Comparison of ENCODE assay signal across 8 mouse cellular contexts in the genomic region with DNA sequence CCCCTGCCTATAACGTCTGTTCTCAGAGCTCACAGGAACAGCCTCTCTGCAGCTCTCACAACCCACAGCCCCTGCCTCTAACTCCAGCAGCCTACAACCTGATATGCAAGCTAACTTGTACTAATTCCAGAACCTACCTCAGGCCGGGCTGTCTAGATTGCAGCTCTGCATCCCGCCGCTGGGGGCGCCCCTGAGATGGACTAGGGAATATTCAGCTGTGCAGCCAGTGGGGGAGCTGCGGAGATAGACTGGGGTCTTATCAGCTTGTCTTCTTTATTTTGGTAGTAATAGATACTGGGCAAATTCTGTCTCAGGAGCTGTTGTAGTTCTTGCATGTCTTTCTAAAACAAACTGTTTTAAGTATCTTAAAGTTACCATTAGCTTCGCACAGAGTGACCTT.
DNase-seq lines count a peak whose midpoint lies in the region; ATAC-seq and TF ChIP-seq lines count a peak whose summit lies in the region.

No protein-coding gene starts in this region.

- H3K79me2 ChIP-seq in liver, adult 2 months (ENCODE audit: control insufficient read depth, insufficient read depth, low read length): no peaks in the 10 kb centered on the region

- no peak for TF ChIP-seq POLR2A in liver, adult 2 months (IDR thresholded peaks at IDR 0.05; ENCODE audit: extremely low read depth, insufficient read depth, low read length)
- no peak for TF ChIP-seq POLR2A in spleen, adult 2 months (IDR thresholded peaks at IDR 0.05; ENCODE audit: low read depth, low read length)

- 0 out of 2 replicates have a peak, but pooled peaks cover 3% of the 10 kb centered on the region for H3K9me3 ChIP-seq in kidney, embryonic 16.5 days (ENCODE audit: low read length)

- WGBS in kidney, embryonic 16.5 days: 33% methylated on average over 7 of the region's 7 CpGs
- 54% methylated on average over 7 of the region's 7 CpGs for WGBS in liver, adult 2 months
- WGBS in spleen, adult 2 months: 45% methylated on average over 7 of the region's 7 CpGs

- no peak overlapping the region for H3K9ac ChIP-seq in kidney, embryonic 16.5 days (replicated peaks; ENCODE audit: low read length)
- no peak overlapping the region for H3K9ac ChIP-seq in liver, adult 2 months (ENCODE audit: low read depth, low read length)

- ATAC-seq in CD4-positive, CD25-positive, alpha-beta regulatory T cell, adult 4 months: no peak
- no peak for ATAC-seq in kidney, embryonic 16.5 days (ENCODE audit: low FRiP score, low TSS enrichment)

- no peaks in the 10 kb centered on the region for H3K36me3 ChIP-seq in kidney, embryonic 16.5 days (ENCODE audit: insufficient read depth, low read length)
- no peaks in the 10 kb centered on the region for H3K36me3 ChIP-seq in liver, adult 2 months (ENCODE audit: control insufficient read depth, insufficient read depth, low read length)
- no peaks in the 10 kb centered on the region for H3K36me3 ChIP-seq in spleen, adult 2 months (ENCODE audit: control insufficient read depth, insufficient read depth, low read length)

- H3K27ac ChIP-seq in kidney, embryonic 16.5 days (ENCODE audit: low read length): no peak overlapping the region
- no peak overlapping the region for H3K27ac ChIP-seq in liver, adult 2 months (replicated peaks; ENCODE audit: insufficient read depth, low read depth, low read length)
- H3K27ac ChIP-seq in spleen, adult 2 months (ENCODE audit: insufficient read depth, low read length): no peak overlapping the region

- H3K4me1 ChIP-seq in kidney, embryonic 16.5 days (ENCODE audit: insufficient read depth, low read length): no peaks in the 10 kb centered on the region
- no peaks in the 10 kb centered on the region; the same call in 1 of the 2 replicates for H3K4me1 ChIP-seq in liver, adult 2 months (ENCODE audit: control insufficient read depth, insufficient read depth, low read length)
- H3K4me1 ChIP-seq in spleen, adult 2 months (ENCODE audit: control insufficient read depth, insufficient read depth, insufficient read length): no peaks in the 10 kb centered on the region

- TF ChIP-seq CTCF in liver, adult 2 months (IDR thresholded peaks at IDR 0.05; ENCODE audit: low read depth, low read length): peak; percentile 58
- peak; percentile 49; the same call in 1 of the 2 replicates for TF ChIP-seq CTCF in spleen, adult 2 months (IDR thresholded peaks at IDR 0.05; ENCODE audit: extremely low read depth, insufficient read depth, insufficient read length, insufficient replicate concordance)

- H3K4me3 ChIP-seq in kidney, embryonic 16.5 days (ENCODE audit: low read length): no peak overlapping the region
- no peak overlapping the region for H3K4me3 ChIP-seq in liver, adult 2 months (ENCODE audit: insufficient read depth, low read depth, low read length)
- no peak overlapping the region for H3K4me3 ChIP-seq in spleen, adult 2 months (ENCODE audit: extremely low read depth, insufficient read depth, insufficient read length)

- H3K4me2 ChIP-seq in kidney, embryonic 16.5 days (replicated peaks; ENCODE audit: low read depth, low read length): no peak overlapping the region

- no peaks in the 10 kb centered on the region for H3K27me3 ChIP-seq in kidney, embryonic 16.5 days (ENCODE audit: insufficient read depth, low read length)
- H3K27me3 ChIP-seq in liver, adult 2 months (ENCODE audit: control insufficient read depth, insufficient read depth, low read length): no peaks in the 10 kb centered on the region
- H3K27me3 ChIP-seq in spleen, adult 2 months (ENCODE audit: control insufficient read depth, insufficient read depth, low read length): no peaks in the 10 kb centered on the region

- DNase-seq in CD4-positive, CD25-positive, alpha-beta regulatory T cell, adult 2 months (ENCODE audit: low read depth, low spot score): peak; percentile 70
- peak; percentile 62 for DNase-seq in kidney, postnatal 10 days
- peak; percentile 44 for DNase-seq in adrenal gland, postnatal 10 days
- DNase-seq in liver, adult 2 months (ENCODE audit: extremely low read depth, low read depth, low spot score): no peak
- DNase-seq in spleen, adult 2 months (ENCODE audit: low read depth in 1 of 2, low spot score in 2 of 2): peak in 1 of 2 experiments; percentile 19
- DNase-seq in layer of hippocampus, postnatal 14 days (ENCODE audit: low spot score in 2 of 2): no peak

Comparison
In these comparisons a context has a peak if more than half of its experiments do, and no peak if none do; other contexts are left out.
1. DNase-seq: peak in CD4-positive, CD25-positive, alpha-beta regulatory T cell, adult 2 months (single experiment), kidney, postnatal 10 days (single experiment) and adrenal gland, postnatal 10 days (single experiment); none in liver, adult 2 months (single experiment) and layer of hippocampus, postnatal 14 days (0 of 2).